Mouse (Mus musculus) megakaryocyte-erythroid progenitor cell, adult 5-6 weeks (primary cell): ENCODE measurements around the gene Arhgap27. TPM values are rescaled to one million over a fixed set of nuclear protein-coding genes. Genes with fewer than 3 reads are reported as not detected.

Experiments
- ATAC-seq: replicated peaks from 2 replicates; pipeline ENCODE4 v1.8.0; 2016; ENCODE audit warnings: mild to moderate bottlenecking, inconsistent platforms; ENCODE audit not compliant: severe bottlenecking, poor library complexity, low FRiP score, low TSS enrichment
- total RNA-seq, 2 experiments: library from RNA; stranded (forward) in 1 of 2; stranded (reverse) in 1 of 2; fragments of 200-1000, 215-1000 nt in 1 of 2; fragments of >200 nt in 1 of 2; fragmentation: Nextera tagmentation in 1 of 2; gene quantifications; 2 replicates each; pipeline ENCODE4 v1.2.3; 2014 to 2017

Arhgap27 gene
- total RNA-seq, 2 experiments from 2014 or later = 1.4 to 2.1 TPM

DNA sequence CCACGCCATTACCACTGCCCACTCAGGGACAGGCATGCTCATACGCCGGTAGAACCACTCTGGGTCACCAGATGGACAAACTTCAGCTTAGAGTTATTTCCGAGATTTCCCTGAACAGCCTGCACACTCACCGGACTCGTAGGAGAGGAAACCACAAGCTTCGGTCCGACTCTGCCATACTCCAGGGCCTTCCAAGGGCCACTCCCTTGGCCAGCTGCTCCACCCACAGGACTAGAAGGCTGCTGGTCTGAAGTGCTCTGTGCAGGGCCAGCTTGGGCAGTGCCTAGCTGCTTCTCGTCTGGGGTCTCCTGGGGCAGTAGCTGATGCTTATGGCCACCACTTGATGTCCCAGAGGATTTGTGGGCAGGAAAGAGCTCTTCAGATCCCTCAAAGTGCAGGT, 23.3 kb upstream of the Arhgap27 start:
- no peak for ATAC-seq

DNA sequence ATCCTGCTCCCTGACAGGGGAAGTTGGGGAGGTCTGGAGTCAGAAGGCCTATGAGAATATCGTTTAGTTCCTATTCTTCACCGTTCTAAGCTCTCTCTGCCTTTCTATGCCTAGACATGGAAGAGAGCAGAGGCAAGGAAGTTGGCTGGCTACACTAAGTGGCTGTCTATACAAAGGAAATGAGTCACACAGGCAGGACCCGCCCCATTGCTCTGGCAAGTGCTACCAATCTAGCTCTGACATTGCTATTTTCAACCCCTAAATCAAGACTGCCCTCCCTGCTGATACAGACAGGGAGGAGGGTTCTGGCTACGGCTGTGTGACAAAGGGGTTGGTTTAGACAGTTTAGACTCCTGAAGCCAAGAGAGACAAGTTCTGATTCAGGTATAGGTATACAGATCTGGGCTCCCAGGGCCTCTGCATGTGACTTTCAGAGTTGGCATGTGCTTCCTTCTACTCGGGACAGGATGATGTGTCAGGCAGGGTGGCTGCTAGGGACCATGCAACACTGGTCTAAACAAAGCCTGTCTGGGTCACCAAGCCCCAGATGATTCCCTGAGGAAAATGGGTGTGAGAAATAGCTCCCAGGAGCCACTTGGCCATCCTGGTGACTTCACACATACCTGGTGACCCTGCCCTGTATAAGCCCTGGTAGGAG, 18.6 kb upstream of the Arhgap27 start:
- peak; percentile 76 for ATAC-seq

DNA sequence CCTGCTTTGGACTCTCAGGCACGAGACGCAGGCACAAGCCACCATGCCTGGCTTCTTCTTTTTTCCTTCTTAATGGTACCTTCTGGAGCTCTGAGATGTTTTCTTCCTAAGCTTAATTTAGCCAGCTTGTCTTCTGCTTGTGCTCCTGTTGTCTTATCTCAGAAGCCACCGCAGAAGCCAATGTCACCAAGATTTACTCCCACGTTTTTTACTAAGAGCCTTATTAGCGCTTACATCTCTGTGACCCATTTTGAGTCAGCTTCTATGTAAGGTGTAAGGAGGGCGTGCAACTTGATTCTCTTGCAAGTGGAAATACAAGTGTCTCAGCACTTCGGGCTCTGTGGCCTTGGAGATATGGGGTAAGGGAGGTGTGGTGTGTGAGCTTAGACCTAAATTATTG, 18.0 kb upstream of the Arhgap27 start:
- no peak for ATAC-seq

DNA sequence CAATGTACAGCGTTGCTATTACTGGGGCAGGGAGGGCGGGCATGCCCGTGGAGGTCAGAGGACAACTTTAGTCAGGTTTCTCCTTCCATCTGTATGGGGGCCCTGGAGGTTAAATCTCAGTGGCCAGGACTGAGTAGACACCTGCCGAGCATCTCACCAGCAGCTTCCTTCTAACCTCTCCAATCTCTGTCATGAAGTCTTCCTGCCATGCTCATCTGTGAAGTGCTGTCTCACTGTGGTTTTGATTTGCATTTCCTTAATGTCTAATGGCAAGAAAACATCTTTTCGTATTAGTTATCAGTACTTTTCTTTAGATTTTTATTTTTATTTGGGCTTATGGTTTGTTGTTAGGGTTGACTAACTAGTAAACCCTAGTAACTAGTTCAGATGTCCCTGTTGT, 17.0 kb upstream of the Arhgap27 start:
- no peak for ATAC-seq

DNA sequence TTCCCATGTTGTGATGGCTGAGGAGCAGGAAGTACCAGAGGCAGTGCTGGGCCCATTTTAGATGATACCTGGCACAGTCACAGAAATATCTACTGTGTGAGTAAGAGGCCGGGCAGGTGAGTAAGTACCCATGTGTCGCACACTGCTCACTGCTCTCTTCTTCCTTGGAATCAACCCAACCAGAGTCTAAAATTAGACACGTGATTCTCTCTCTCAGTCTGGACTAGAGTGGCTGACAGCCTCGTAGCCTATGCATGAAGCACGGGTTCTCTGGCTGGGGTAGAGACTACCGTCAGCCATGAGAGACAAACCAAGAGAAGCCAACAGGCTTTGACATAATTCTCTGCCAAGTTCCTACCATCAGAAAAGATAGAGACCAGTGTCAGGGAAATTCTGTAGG, 14.8 kb upstream of the Arhgap27 start:
- ATAC-seq = no peak

DNA sequence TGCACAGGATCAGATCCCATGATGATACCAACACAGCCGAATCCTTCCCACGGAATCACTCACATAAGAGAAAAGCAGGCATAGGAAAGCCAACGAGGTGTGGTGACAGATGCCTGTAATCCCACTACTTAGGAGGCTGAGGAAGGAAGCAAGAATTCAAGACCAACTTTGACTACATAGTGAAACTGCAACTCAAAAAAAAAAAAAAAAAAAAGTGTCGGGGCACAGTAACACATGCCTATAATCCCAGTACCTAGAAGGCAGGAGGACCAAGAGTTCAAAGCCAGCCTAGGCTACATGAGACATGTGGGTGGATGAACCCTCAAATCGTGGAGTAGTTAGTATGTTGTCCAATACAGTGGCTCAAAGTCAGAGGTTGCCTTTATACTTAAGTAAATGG, 12.3 kb upstream of the Arhgap27 start:
- no peak for ATAC-seq

DNA sequence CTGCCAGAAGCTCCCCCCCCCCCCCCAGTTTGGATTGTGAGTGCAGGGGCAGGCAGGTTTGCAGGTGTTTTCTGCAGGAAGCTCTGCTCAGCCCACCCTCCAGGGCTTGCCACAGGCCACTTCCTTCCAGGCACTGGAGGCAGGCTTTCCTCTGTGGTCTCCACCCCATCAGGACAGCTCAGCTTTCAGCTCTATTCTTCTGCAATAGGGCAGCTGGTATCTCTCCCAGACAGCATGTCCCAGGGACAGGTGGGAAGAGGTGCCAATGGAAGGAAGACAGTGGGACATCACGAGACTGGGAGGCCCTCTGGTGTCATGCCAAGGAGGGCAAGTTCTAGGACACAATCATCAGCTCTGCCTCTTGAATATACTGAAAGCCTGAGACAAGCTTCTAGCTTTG, 11.8 kb upstream of the Arhgap27 start:
- ATAC-seq = no peak

DNA sequence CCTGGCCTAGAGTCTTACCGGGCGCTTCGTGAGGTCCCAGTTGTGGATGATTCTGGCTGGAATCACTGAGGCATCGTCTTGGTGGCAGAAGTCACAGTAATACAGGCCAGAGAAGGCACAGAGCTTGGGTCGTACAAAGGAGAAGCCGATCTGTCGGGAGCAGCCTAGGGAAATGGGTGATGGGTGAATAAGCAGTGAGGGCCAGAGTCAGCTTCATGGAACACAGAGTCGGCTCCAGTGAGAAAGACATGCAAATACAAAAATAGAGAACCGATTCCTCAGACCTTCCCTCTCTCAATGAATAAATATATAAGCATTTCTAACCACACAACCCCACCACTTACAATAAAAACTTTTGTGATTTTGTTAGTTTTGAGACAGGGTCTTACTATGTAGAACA, 10.4 kb upstream of the Arhgap27 start:
- no peak for ATAC-seq

DNA sequence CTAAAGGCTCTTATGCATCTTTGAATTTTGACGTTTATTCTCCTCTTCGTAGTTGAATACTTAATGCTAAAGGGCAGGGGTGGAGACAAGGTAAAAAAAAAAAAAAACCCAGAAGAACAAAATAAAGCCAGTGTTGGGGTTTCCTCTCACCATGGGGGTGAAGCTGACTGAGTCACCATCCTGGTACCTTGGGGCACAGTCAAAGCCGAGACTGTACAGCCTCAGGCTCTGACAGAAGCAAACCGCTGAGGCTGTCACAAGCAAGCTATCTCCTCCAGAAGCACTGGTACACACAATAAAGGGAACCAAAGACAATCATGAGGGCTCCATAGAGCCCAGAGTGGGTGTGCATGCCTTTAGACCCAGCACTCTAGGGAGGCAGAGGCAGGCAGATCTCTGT, 9.1 kb upstream of the Arhgap27 start:
- no peak for ATAC-seq

DNA sequence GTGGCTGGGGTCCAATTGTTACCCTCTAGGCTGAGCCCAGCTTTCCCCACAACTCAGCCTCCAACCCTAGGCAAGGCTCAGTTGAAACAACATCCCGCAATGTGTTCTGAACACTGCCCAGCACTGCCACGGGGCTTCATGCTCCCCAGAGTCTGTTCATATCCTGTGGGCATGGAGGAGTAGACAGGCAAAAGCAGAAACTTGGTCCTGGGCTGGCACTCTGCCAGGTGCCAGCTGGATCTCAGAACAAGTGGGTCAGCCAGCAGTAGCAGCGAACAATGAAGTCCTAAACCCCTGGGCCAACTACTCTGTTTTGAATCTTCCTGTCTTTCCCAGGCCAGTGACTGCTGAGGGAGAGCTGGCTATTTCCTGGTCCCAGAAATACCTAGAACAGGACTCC, 8.6 kb upstream of the Arhgap27 start:
- ATAC-seq = no peak

DNA sequence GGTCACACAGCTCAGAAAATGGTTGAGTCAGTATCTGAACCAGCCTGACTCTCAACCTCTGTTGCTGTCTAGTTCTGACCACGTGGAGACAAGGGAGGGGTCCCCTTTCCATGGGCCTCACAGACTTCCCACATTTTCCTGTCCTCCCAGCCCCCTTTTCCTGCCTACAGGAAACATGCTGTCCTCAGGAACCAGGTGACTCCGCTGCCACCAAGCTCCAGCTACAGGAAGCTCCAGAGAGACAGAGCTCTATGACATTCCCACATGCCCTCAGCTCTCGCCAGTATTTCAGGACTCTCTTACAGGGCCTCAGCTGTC, 7.7 kb upstream of the Arhgap27 start:
- ATAC-seq = no peak

DNA sequence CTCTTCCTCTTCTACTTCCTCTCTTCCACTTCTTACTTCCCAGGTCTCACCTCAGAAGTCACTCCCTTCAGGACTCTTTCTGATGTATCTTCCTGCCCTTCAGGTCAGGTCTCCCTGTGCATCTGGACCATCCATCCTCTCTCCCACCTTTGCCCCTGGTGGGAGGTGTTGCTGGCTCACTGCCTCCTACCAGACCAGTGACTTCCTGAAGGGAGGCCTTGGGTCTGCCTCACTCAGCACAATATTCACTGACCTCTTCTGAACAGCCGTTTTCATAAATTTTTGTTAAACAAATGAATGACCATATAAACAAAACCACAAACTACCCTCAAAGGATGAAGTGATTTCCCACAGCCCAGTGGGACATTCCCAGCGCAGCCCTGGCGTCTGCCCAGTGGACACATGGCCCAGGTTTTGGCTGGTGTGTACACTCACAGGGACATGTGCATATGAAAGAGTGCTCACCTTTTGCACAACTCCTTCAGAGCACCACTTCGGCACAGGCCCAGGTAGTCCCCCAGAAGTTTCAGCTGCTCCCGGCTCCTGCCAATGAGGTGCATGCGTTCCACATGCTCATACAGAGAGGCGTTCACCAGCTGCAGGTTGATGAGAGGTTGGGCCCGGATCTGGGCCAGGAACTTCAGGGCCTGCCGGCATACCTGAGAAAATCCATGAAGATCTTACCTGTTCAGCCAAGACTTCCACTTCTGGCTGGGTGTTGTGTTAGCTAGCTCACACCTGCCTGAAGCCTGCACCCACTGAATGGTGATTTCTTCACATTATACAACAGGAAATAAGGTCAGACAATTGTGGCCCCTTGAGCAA, 7.1 kb upstream of the Arhgap27 start:
- ATAC-seq = no peak

DNA sequence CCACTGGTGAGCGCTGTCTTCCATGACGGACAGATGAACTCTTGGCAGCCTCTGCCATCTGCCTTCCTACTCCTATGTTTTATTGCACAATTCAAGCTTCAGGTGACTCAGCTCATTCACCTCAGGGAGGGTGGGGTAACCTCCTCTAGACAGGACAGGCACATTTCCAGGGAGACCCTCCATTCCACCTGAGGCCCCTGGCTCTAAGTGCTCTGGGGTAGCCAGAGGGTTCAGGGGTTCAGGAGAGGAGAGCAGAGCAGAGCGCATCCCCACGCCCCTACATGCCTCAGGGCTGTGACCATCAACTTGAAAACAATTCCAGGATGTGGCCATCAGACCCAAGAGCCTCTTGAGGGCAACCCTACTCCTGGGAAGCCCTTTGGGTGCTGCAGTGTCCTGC, 2.0 kb upstream of the Arhgap27 start:
- ATAC-seq = no peak

DNA sequence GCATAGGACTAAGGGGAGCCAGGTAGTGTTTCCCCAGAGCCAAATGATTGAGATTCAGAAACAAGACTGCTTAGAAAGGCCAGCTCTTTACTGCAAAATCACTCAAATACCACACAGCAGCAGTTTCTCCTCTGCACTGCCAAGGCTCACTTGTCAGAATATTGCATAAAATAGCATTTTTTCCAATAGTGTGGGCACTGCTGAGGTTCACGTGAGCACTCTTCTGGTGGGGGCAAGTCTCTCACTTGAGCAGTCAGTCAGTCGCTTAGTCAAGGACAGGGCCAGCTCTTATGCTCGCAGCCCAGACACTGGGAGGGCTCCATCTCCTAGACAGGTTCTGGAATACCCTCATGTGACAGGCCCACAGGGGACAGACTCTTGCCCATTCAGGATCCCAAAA, 1.5 kb upstream of the Arhgap27 start:
- no peak for ATAC-seq

DNA sequence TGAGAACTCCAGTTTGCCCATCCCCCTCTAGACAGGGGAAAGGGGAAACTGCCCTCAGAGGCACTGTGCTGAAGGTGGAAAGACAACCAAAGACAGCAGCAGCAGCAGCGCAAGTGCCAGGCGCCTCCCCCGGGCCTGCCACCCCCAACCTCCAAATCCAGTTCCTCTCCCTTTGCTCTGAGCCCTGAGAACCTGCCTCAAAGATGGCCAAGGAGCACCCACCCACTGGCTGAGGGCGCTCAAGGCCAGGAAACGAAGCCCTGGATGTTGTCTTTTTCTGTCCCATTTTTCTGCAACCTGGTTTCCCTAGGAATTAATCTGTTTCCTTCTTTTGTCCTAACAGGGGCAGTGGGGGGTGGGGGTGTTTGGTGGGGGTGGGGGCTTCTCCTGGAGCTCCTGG, 843 bp upstream of the Arhgap27 start:
- no peak for ATAC-seq

DNA sequence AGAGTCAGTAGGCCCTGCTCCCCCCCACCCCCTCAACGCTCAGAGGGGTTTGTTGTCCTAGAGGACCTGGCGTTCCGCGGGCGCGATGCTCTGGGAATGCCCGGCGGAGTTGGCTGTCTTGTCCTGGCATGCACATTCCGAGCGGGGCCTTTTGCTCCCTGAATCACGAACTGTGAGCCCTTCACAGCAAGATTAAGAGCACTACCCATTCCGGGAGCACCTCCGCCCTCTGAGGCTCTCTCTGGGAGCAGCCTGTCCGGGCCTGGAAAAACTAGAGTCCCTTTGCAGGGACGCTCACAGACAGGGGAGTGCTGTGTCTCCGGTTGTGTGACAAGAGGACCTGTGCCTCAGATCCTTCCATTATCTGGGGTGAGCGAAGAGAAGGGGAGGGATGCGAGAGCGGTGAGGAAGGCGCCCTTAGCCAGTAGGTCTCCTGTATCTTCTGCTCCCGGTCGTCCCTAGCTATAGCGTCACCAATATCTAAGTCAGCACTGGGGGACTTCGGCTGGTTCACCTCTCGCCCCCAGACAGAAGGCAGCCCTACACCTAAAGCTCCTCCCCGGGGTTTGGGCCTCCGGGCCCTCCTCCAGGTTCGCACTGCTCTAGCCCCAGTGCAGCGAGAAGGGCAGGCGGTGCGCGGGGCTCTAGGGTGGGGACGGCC, 841 bp downstream of the Arhgap27 start:
- no peak for ATAC-seq

DNA sequence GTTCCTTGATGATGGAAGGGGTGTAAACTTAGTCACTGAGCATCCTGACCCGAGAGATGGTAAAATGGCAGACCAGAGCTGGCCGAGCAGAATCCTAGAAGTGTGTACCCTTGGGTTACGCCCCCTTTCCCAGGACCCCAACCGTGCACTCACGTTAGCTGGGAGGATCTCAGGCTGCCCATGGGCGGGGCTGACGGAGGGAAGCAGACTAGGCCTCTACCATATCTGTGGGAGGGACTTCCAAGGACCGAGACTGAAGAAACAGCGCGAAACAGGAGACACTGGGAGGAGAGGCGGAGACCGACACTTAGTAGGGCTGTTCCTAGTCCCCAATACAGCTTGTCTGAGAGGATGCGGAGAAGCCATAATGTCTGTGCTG, 1.4 kb downstream of the Arhgap27 start:
- no peak for ATAC-seq

DNA sequence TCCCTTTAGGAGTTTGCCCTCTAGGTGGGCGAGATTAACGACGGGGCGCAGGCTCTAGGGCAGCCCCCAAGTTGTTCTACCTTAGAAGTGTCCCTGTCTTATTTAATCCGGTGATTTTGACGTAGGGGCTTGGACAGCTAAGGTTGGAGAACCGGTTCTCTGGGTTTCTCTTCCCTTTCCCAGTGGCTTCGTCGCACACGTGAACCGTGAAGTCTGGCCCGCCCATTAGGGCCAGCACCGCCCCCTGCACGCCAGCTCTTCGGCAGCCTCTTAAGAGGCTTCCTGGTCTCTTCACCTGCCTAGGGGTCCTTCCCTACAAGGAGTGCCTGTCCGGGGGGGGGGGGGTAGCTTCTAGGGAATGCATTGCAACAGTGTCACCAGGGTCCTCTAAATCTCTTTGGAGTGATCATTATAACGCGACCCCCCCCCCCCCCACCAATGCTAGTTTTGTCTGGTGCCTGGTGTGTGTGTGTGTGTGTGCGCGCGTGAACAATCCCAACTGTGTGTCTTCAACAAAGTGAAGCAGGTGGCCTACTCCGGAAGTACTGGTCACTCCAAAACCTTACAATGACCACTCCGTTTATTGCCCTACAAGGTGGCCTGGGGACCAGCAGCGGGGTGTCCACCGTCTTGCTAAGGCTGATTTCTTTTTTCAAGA, 2.0 kb downstream of the Arhgap27 start:
- ATAC-seq = no peak

DNA sequence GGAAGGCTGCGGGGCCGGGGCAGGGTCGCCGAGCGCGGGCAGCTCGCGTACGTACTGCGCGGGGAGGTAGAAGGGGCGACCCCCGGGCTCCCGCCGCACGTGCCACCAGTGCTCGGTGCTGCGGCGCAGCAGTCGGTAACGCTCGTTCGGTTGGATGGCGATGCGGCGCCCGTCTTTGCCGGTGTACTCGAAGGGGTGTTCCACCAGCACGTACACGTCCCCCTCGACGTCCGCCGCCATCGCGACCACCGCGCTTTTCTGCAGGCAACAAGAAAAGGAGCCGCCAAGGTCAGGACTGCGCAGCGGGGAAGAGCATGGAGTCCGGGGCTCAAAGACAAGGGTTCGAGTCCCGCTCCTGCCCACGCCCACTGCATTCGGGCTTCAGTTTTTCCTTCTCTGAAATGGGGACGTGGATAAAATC, 2.8 kb downstream of the Arhgap27 start:
- ATAC-seq = no peak

DNA sequence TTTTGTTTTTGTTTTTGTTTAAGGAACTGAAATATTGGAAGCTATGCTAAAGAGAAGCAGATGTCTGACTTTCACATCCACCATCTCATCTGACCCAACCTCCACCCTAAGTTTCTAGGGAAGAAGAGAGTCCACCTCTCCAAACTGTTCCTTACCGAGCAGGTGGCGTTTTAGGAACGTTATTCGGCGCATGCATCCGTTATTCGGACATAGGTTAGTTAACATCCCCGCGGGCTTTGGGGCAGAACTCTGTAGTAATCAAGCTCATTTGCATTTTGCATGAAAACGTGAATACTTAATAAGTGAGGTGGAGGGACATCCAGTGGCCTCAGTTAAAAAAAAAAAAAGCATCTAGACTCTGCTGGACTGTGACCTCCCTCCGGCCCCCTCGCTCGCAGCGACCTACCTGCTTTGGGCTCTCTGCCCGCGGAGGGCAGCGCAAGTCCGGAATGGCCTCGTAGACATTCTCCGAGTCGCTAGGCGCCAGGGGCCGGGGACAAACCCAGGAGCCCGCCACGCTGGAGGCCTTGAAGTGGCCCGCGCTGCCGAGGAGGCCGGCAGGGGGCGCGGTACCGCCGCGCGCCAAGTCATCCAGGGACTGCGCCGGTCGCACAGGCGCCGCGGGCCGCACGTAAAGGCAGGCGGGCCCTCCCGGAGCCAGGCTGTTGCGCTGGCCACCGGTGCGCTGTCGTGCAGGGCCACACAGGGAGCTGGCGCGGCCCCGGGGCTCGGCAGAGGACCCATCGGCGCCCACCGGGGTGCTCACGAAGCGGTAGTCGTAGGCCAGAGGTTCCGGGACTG, 3.5 kb downstream of the Arhgap27 start:
- peak; percentile 65 for ATAC-seq
